Mouse (Mus musculus) heart, adult 2 months (tissue): ENCODE data around the gene Acadvl. TPM values are rescaled to one million over a fixed set of nuclear protein-coding genes. Genes with fewer than 3 reads are reported as not detected.

Source experiments
- DNase-seq, 2 experiments: peaks; one replicate each; pipeline ENCODE4 v3.0.0; 2021
- H3K27ac ChIP-seq: fragments of 200-600 bp; 2 replicates; pipeline ENCODE4 v1.8.1; 2022
- H3K27me3 ChIP-seq: fragments of 200-500 bp; 2 replicates; pipeline ENCODE4 v1.6.1; 2012; ENCODE audit warnings: mild to moderate bottlenecking, low read length, inconsistent platforms, mixed read lengths; ENCODE audit not compliant: control insufficient read depth, insufficient read depth
- H3K36me3 ChIP-seq: fragments of 200-500 bp; 2 replicates; pipeline ENCODE4 v1.6.1; 2012; ENCODE audit warnings: low read length, inconsistent platforms; ENCODE audit not compliant: control insufficient read depth, insufficient read depth
- H3K4me1 ChIP-seq: fragments of 200-500 bp; 2 replicates; pipeline ENCODE4 v1.6.1; 2011; ENCODE audit warnings: low read length; ENCODE audit not compliant: control insufficient read depth, insufficient read depth
- H3K4me3 ChIP-seq: fragments of 200-600 bp; 2 replicates; pipeline ENCODE4 v1.8.1; 2022
- H3K79me2 ChIP-seq: fragments of 200-500 bp; replicated peaks from 2 replicates; pipeline ENCODE4 v1.6.1; 2012; ENCODE audit warnings: mild to moderate bottlenecking, inconsistent platforms, low read length, moderate library complexity, mixed read lengths; ENCODE audit not compliant: control insufficient read depth, insufficient read depth
- H3K9ac ChIP-seq: fragments of 200-500 bp; 2 replicates; pipeline ENCODE4 v1.6.1; 2012; ENCODE audit warnings: low read depth, mild to moderate bottlenecking, control low read depth, inconsistent platforms, low read length, mixed read lengths
- CTCF ChIP-seq: fragments of 200-600 bp; IDR thresholded peaks from 2 replicates; pipeline ENCODE4 v1.8.1; 2022; ENCODE audit warnings: antibody characterized with exemption, mild to moderate bottlenecking, moderate library complexity
- EP300 ChIP-seq: fragments of 200-500 bp; IDR thresholded peaks from 2 replicates; pipeline ENCODE4 v1.6.1; 2011; ENCODE audit warnings: low read depth, low read length, control low read depth; ENCODE audit not compliant: insufficient read depth
- POLR2A ChIP-seq: fragments of 200-500 bp; IDR thresholded peaks from 2 replicates; pipeline ENCODE4 v1.6.1; 2011; ENCODE audit warnings: mild to moderate bottlenecking, low read depth, low read length, control low read depth; ENCODE audit not compliant: insufficient read depth
- WGBS: fragments of 180-500 bp; shearing (Covaris S2); methylation state at CpG from one replicate; pipeline ENCODE4 v1.1.7; 2018; 5-methylcytosine and 5-hydroxymethylcytosine counted together
- intact Hi-C: fragments of 180-260 bp; cut with DNase I; formaldehyde crosslinking; loops from one replicate; pipeline ENCODE4 v1.15.1; 2025
- polyA plus RNA-seq: library from polyadenylated mRNA; depleted of rRNA; stranded (reverse); fragments of >200 nt; gene quantifications from 2 replicates; pipeline ENCODE4 v1.2.3, GENCODE M21; 2012
- total RNA-seq, 2 experiments: library from RNA; stranded (reverse); gene quantifications; 2 replicates each; pipeline ENCODE4 v1.2.3; 2021

Acadvl gene
- total and polyA plus RNA-seq, 3 experiments, result 701 to 1,355 (median 1,139) TPM

DNA sequence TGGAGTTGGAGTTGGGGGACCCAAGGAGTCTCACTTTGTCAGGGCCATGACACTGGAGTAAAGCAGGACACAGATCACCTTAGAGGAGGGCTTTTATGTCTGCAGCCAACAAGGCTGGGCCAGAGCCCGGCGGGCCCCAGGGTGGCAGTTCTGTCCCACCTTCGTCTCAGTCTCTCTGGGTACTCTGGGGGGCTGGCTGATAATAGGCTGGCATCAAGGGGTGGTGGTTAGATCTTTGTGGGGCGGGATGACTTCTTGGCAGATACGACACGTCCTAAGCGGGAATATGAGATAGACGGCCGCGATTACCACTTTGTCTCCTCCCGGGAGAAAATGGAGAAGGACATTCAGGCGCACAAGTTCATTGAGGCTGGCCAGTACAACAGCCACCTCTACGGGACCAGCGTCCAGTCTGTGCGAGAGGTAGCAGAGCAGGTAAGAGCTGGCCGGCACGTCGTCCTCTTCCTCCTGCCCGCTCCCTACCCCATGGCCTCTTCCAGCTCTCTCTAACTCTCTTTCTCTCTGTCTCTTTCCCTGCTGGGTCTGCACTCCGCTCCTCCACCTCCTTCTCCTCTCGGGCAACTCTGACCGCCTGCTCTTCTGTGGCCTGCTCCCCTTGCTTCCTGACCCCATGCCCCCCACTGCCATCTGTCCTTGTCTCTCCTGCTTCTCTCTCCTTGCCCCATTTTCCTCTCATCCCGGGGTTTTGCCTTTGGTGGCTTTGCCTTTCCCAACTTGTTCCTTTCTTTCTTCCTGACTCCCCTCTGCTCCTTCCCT lies 27.3 kb upstream of the Acadvl start:
- Histone ChIP-seq H3K27ac (no peak overlapping the region), H3K36me3 (no peaks in the 10 kb centered on the region), H3K9ac (no peak overlapping the region), H3K79me2 (no peaks in the 10 kb centered on the region), H3K4me1 (no peaks in the 10 kb centered on the region), H3K27me3 (no peaks in the 10 kb centered on the region), H3K4me3 (no peak overlapping the region)
- WGBS, result 87% methylated on average over 23 of the region's 23 CpGs
- intact Hi-C loops, result no loop called here
- no peak for DNase-seq
- no peak for TF ChIP-seq EP300
- no peak for TF ChIP-seq POLR2A
- TF ChIP-seq CTCF, result no peak

DNA sequence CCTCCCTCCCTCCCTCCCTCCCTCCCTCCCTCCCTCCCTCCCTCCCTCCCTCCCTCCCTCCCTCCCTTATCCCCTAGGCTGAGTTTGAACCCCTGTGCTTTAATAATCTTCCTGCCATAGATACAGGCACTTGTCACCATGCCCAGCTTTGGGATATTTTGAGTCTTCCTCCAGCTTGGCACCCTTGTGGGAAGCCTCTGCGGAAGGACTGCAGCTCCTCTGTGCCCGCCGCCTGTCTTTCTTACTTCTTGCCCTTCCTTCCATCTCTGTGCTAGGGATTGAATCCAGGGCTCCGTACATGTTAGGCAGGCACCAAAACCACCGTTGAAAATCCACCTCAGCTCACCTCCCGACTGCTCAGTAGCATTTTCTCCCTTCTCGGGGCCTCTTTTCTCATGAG lies 25.0 kb upstream of the Acadvl start:
- Histone ChIP-seq H3K79me2 (no peaks in the 10 kb centered on the region), H3K4me1 (no peaks in the 10 kb centered on the region), H3K27me3 (no peaks in the 10 kb centered on the region), H3K9ac (no peak overlapping the region), H3K36me3 (no peaks in the 10 kb centered on the region), H3K27ac (no peak overlapping the region), H3K4me3 (no peak overlapping the region)
- intact Hi-C loops, result no loop called here
- 80% methylated on average over 7 of the region's 7 CpGs for WGBS
- TF ChIP-seq CTCF (no peak), EP300 (no peak), POLR2A (no peak)
- DNase-seq, result no peak

DNA sequence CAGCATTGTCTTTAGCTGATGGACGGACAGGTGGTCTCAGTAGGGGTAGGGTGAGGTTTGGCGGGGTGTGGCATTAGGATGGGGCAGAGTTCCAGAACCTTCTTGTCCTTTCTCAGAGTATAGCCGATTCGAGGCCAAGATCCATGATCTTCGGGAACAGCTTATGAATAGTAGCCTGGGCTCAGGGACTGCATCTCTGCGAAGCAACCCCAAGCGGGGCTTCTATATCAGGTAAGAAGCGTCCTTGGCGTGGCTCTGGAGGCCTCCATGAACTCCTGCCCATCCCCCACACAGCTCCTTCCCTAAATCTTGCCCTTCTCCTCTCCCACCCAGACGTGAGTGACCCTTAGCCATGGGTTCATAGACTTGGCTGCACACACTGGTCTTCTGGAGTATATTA lies 24.4 kb upstream of the Acadvl start:
- no peak overlapping the region for H3K9ac ChIP-seq
- H3K27me3 ChIP-seq, result no peaks in the 10 kb centered on the region
- no peak for DNase-seq
- TF ChIP-seq CTCF (no peak), POLR2A (no peak), EP300 (no peak)
- intact Hi-C loops, result no loop called here
- H3K27ac ChIP-seq, result no peak overlapping the region
- no peaks in the 10 kb centered on the region for H3K79me2 ChIP-seq
- no peaks in the 10 kb centered on the region for H3K36me3 ChIP-seq
- H3K4me1 ChIP-seq, result no peaks in the 10 kb centered on the region
- no peak overlapping the region for H3K4me3 ChIP-seq
- 92% methylated on average over 10 of the region's 10 CpGs for WGBS

DNA sequence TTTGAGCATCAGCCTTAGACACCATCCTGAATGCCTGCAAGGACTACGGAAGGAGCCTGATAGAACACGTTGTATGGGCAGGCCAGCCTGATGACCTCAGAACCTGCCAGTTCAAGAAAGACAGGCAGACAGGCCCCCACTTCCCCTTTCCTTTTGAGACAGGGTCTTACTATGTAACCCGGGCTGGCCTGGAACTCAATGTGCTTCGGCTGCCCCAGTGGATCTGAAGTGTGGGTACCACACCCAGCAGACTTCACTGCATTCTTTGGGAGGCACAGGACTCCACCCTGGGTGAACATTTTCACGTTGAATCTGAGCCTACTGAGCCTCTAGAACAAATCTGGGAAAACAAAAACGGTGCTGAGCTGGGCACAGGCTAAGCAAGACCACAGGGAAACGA lies 23.0 kb upstream of the Acadvl start:
- Histone ChIP-seq H3K9ac (no peak overlapping the region), H3K27me3 (no peaks in the 10 kb centered on the region), H3K4me3 (no peak overlapping the region), H3K4me1 (no peaks in the 10 kb centered on the region), H3K36me3 (no peaks in the 10 kb centered on the region), H3K27ac (no peak overlapping the region), H3K79me2 (no peaks in the 10 kb centered on the region)
- intact Hi-C loops, result no loop called here
- no peak for DNase-seq
- TF ChIP-seq EP300 (no peak), POLR2A (no peak), CTCF (no peak)
- WGBS, result 56% methylated on average over 7 of the region's 7 CpGs

DNA sequence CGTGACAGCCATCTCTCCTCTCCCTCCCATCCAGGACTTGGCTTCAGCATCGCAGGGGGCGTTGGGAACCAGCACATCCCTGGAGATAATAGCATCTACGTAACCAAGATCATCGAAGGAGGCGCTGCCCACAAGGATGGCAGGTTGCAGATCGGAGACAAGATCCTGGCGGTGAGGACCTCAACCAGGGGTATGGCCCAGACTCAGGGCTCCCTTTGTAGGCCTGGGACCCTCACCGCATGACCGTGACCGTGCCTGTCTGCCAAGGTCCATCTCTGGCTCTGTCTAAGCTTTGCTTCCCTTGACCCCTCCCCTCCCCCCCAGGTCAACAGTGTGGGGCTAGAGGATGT lies 16.1 kb upstream of the Acadvl start:
- no peak overlapping the region for H3K9ac ChIP-seq
- H3K27me3 ChIP-seq, result 0 out of 2 replicates have a peak, but pooled peaks cover 2% of the 10 kb centered on the region
- no peaks in the 10 kb centered on the region for H3K36me3 ChIP-seq
- DNase-seq, result no peak
- H3K4me3 ChIP-seq, result no peak overlapping the region
- H3K27ac ChIP-seq, result no peak overlapping the region
- H3K4me1 ChIP-seq, result peaks cover 2% of the 10 kb centered on the region
- intact Hi-C loops, result no loop called here
- 97% methylated on average over 11 of the region's 11 CpGs for WGBS
- no peak for TF ChIP-seq POLR2A
- no peak for TF ChIP-seq CTCF
- no peak for TF ChIP-seq EP300
- H3K79me2 ChIP-seq, result no peaks in the 10 kb centered on the region

DNA sequence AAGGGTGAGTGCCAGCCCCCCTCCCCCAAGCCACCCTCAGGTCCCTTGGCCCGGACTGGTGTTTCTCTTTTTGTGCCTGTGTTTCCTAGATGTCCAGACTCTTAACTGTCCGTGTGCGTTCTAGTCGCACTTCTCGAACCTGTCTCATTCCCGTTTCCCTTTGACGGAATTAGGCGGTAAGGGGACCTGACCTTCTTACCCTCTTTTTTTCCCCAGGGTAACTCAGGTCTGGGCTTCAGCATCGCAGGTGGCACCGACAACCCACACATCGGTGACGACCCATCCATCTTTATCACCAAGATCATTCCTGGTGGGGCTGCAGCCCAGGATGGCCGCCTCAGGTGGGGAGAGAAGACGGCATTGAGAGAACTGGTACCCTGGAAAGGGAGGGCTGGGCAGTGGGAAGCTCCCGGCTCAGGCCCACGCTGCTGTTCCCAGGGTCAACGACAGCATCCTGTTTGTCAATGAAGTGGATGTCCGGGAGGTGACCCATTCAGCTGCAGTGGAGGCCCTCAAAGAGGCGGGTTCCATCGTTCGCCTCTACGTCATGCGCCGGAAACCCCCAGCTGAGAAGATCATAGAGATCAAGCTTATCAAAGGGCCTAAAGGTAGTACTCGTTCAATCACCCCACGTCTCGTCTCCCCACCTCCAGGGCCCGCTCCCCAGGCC lies 15.6 kb upstream of the Acadvl start:
- intact Hi-C loops, result no loop called here
- Histone ChIP-seq H3K9ac (no peak overlapping the region), H3K27ac (no peak overlapping the region), H3K4me1 (peaks cover 2% of the 10 kb centered on the region), H3K79me2 (no peaks in the 10 kb centered on the region), H3K36me3 (no peaks in the 10 kb centered on the region), H3K27me3 (0 out of 2 replicates have a peak, but pooled peaks cover 2% of the 10 kb centered on the region), H3K4me3 (no peak overlapping the region)
- TF ChIP-seq POLR2A (no peak), EP300 (no peak), CTCF (no peak)
- 92% methylated on average over 28 of the region's 28 CpGs for WGBS
- no peak for DNase-seq
